Mouse (Mus musculus) layer of hippocampus, adult 8-10 months (tissue): ENCODE measurements at regions not wholly inside any gene's neighbourhood (a gene's known extent, or its start where the extent isn't known, plus 50 kb on each side); places are given as distances from the start of the nearest gene placed in this dataset.

ENCODE experiments used
- DNase-seq, 2 experiments: peaks; one replicate each; pipeline ENCODE4 v3.0.0; 2022; ENCODE audit warnings: low spot score in 2 of 2

- DNase-seq, result no peak
These were observed 230.8 kb downstream of the Papss1 start for GRCm38 (mm10) chr3:131795108-131796005.

- no peak for DNase-seq
These were observed 235.2 kb downstream of the Papss1 start for GRCm38 (mm10) chr3:131799774-131800173.

GRCm38 (mm10) chr3:131801551-131801950 is 237.0 kb downstream of the Papss1 start:
- DNase-seq, result no peak

- no peak for DNase-seq
These were observed 238.3 kb downstream of the Papss1 start for GRCm38 (mm10) chr3:131802841-131803240.

- DNase-seq, result peak; percentile 21 to 26
These were observed 243.6 kb downstream of the Papss1 start for GRCm38 (mm10) chr3:131808127-131808526.

- DNase-seq, result no peak
These were observed 248.4 kb downstream of the Papss1 start for GRCm38 (mm10) chr3:131812968-131813367.

GRCm38 (mm10) chr3:131818806-131819205 is 254.2 kb downstream of the Papss1 start:
- no peak for DNase-seq

- DNase-seq, result no peak
These were observed 227.7 kb upstream of the Dkk2 start for GRCm38 (mm10) chr3:131857442-131857841.

- DNase-seq, result no peak
These were observed 226.0 kb upstream of the Dkk2 start for GRCm38 (mm10) chr3:131859083-131859482.

GRCm38 (mm10) chr3:131865106-131865505 is 220.0 kb upstream of the Dkk2 start:
- DNase-seq, result no peak

GRCm38 (mm10) chr3:131867266-131867665 is 217.8 kb upstream of the Dkk2 start:
- no peak for DNase-seq

GRCm38 (mm10) chr3:131868219-131868964 is 216.7 kb upstream of the Dkk2 start:
- peak in 1 of 2 experiments; percentile 2 for DNase-seq

GRCm38 (mm10) chr3:131869306-131869705 is 215.8 kb upstream of the Dkk2 start:
- DNase-seq, result no peak

- no peak for DNase-seq
These were observed 202.4 kb upstream of the Dkk2 start for GRCm38 (mm10) chr3:131882667-131883066.

GRCm38 (mm10) chr3:131886470-131886869 is 198.6 kb upstream of the Dkk2 start:
- DNase-seq, result no peak

- no peak for DNase-seq
These were observed 198.1 kb upstream of the Dkk2 start for GRCm38 (mm10) chr3:131886984-131887383.

- no peak for DNase-seq
These were observed 197.4 kb upstream of the Dkk2 start for GRCm38 (mm10) chr3:131887670-131888069.

GRCm38 (mm10) chr3:131891941-131892340 is 193.2 kb upstream of the Dkk2 start:
- no peak for DNase-seq

- DNase-seq, result no peak
These were observed 191.9 kb upstream of the Dkk2 start for GRCm38 (mm10) chr3:131893061-131893804.

- DNase-seq, result no peak
These were observed 190.0 kb upstream of the Dkk2 start for GRCm38 (mm10) chr3:131895057-131895456.

GRCm38 (mm10) chr3:131913534-131913933 is 171.6 kb upstream of the Dkk2 start:
- DNase-seq, result no peak

GRCm38 (mm10) chr3:131914372-131914771 is 170.7 kb upstream of the Dkk2 start:
- DNase-seq, result peak in 1 of 2 experiments; percentile 15
